Mouse (Mus musculus): ENCODE results near the gene Gm10563.
"Not testable (repeated sequence)": the region's sequence is repeated elsewhere in the genome, so short reads cannot be mapped to it uniquely, and the experiment has no call there.

DNA sequence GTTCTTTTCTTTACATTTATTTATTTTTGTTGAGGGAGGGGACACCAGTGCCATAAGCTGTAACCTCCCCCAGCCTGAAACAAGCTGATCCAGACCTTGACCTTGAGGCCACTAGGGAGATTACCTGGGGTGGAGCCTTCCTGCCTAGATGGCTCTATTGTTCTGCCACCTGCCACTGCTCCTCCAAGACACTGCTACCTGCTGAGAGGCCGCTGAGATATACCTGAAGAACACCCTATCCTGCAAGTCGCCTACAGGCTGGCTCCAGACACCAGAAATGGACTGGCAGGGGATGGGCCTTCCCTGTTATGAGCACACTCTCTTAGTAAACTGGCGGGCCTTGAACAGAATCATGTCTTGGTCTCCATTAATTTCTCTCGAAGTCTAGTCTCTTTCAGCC lies 25.0 kb upstream of the Gm10563 start:
- TF ChIP-seq CTCF (IDR thresholded peaks at IDR 0.05; ENCODE audit: low read depth, low read length); POLR2A (IDR thresholded peaks at IDR 0.05; ENCODE audit: insufficient read depth, low read length): not testable (repeated sequence)
- TF ChIP-seq EP300 (IDR thresholded peaks at IDR 0.05; ENCODE audit: insufficient read depth, low read depth, low read length) = peak; percentile 99
